Mouse (Mus musculus): ENCODE data around the gene Secisbp2. TPM values are rescaled to one million over a fixed set of nuclear protein-coding genes. Genes with fewer than 3 reads are reported as not detected.

Secisbp2 gene
- polyA plus RNA-seq, 1 experiment from 2014 or later = 35.3 TPM

DNA sequence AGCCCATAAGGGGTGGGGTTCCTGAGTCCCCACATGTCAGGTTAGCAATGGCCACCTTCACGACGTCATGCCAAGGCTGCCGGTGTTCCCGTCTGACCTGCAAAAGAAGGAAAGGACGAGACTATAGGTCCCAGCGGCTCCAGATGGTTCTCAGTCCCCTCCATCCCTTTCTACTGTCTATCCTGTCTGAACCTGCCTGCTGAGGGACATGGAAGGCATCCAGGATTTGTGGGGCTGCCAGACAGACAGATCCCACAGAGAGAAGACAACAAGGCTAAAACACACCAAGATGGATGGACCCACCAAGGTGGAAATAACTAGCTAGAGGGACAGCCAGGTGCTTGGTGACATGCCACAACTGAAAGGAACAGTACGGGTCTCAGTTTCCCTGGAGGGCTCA, 73.9 kb downstream of the Secisbp2 start:
- Histone ChIP-seq H3K27me3 (ENCODE audit: control insufficient read depth, insufficient read depth, low read length) (no peaks in the 10 kb centered on the region), H3K4me2 (replicated peaks; ENCODE audit: low read depth, low read length) (no peak overlapping the region), H3K9me3 (ENCODE audit: control insufficient read depth, low read length) (no peaks in the 10 kb centered on the region), H3K27ac (ENCODE audit: low read depth, low read length) (no peak overlapping the region), H3K4me3 (ENCODE audit: low read depth, low read length) (no peak overlapping the region), H3K9ac (ENCODE audit: low read depth, low read length) (no peak overlapping the region), H3K4me1 (replicated peaks; ENCODE audit: control insufficient read depth, insufficient read depth, low read length) (peaks cover 7% of the 10 kb centered on the region; the same call in 1 of the 2 replicates), H3K36me3 (ENCODE audit: control insufficient read depth, insufficient read depth, low read length) (no peaks in the 10 kb centered on the region)
- ATAC-seq (ENCODE audit: low FRiP score) (no peak), DNase-seq (ENCODE audit: low spot score) (no peak)
- WGBS = 89% methylated on average over 7 of the region's 7 CpGs

DNA sequence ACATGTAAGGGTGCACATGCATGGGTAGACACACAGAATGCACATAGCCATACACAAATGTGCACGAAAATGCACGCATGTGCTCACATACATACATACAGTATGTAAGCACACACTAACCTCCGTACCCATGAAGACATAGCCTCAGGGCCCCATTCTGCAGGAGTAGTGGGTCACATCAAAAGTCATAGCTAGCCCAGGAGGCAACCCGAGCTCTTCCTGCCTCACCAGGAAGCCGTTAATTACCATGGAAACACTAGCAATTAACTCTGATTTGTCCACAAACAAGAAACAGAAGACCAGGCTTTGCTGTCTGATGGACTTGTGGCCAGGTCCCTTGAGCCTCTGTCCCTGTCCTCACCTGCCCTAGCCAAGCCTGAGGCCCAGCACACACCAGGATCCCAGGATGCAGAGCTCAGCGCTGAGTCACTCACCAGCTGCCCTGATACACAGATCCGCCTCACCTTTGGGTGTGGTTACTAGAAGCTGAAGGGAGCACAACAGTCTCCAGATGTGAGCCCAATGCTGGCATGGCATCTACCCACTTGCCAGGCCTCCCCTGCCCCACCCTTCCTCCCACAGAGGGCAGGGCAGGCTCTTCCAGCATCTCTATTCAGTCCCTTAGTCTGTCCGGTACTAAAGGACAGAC, 74.6 kb downstream of the Secisbp2 start:
- H3K36me3 ChIP-seq (ENCODE audit: control insufficient read depth, insufficient read depth, low read length) = no peaks in the 10 kb centered on the region
- H3K9me3 ChIP-seq (ENCODE audit: control insufficient read depth, low read length) = no peaks in the 10 kb centered on the region
- H3K4me3 ChIP-seq (ENCODE audit: low read depth, low read length) = no peak overlapping the region
- H3K9ac ChIP-seq (ENCODE audit: low read depth, low read length) = no peak overlapping the region
- H3K27me3 ChIP-seq (ENCODE audit: control insufficient read depth, insufficient read depth, low read length) = no peaks in the 10 kb centered on the region
- ATAC-seq (ENCODE audit: low FRiP score) = no peak
- no peak overlapping the region for H3K27ac ChIP-seq (ENCODE audit: low read depth, low read length)
- DNase-seq (ENCODE audit: low spot score) = no peak
- H3K4me2 ChIP-seq (replicated peaks; ENCODE audit: low read depth, low read length) = no peak overlapping the region
- 66% methylated on average over 8 of the region's 8 CpGs for WGBS
- peaks cover 8% of the 10 kb centered on the region; the same call in 1 of the 2 replicates for H3K4me1 ChIP-seq (replicated peaks; ENCODE audit: control insufficient read depth, insufficient read depth, low read length)

DNA sequence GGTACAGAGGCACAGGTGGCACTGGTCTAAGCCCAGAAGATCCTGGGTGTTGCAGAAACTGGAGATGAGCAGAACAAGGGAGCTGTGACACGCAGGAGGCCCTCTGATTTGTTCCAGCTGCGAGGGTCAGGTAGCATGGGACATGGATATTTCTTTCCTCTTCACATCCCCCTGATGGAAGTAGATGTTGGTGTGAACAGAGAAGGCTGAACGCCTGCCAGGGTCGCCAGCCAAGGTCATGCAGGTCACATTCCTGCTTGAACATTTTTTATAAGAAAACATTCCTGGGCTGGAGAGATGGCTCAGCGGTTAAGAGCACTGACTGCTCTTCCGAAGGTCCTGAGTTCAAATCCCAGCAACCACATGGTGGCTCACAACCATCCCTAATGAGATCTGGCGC, 75.9 kb downstream of the Secisbp2 start:
- Histone ChIP-seq H3K4me3 (ENCODE audit: low read depth, low read length) (no peak overlapping the region), H3K4me2 (replicated peaks; ENCODE audit: low read depth, low read length) (no peak overlapping the region), H3K9ac (ENCODE audit: low read depth, low read length) (no peak overlapping the region), H3K36me3 (ENCODE audit: control insufficient read depth, insufficient read depth, low read length) (no peaks in the 10 kb centered on the region), H3K9me3 (ENCODE audit: control insufficient read depth, low read length) (no peaks in the 10 kb centered on the region), H3K27ac (ENCODE audit: low read depth, low read length) (no peak overlapping the region), H3K27me3 (ENCODE audit: control insufficient read depth, insufficient read depth, low read length) (no peaks in the 10 kb centered on the region), H3K4me1 (replicated peaks; ENCODE audit: control insufficient read depth, insufficient read depth, low read length) (peaks cover 8% of the 10 kb centered on the region)
- no peak for ATAC-seq (ENCODE audit: low FRiP score)
- DNase-seq (ENCODE audit: low spot score) = no peak
- WGBS = 68% methylated on average over 6 of the region's 7 CpGs

DNA sequence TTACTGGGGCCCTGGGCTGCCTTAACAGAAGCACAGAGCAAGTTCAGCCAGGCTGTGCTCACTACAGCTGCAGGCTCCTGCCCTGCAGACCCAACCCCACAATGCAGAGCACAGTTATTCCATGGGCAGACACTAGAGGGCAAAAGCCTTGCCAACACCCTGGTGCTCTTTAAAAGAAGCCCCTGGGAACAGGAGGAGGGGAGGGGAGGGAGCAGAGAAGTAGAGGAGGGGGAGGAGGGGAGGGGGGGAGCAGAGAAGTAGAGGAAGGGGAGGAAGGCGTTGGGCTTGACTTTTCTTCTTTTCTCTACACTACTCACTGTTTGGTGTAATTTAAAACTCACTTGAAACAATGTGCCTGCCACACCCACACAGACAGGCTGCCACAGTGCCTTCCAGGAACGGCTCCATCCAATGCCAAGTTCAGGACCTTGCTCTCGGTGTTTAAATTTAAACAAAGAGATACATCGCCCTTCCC, 78.4 kb downstream of the Secisbp2 start:
- 12% methylated on average over 4 of the region's 4 CpGs for WGBS

DNA sequence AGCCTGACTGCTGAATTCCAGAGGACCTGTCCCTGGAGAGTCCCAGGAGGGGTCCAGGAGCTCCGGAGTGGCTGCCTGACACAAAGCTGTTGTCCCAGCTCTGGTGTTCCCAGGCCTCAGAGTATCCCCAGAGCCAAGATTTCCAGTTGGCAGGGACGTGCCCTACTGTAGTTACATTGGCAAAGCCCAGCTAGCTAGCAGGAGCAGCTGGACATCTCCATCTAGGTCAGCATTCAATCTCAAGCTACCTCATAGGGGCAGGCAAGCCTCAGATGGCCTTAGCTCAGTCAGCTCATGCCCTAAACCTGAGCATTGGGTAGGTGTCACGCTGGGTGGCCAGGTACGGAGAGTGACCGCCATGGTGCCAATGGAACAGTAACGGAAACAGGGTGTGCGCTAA, 80.0 kb downstream of the Secisbp2 start:
- H3K9me3 ChIP-seq (ENCODE audit: control insufficient read depth, low read length) = no peaks in the 10 kb centered on the region
- peaks cover 8% of the 10 kb centered on the region for H3K4me1 ChIP-seq (replicated peaks; ENCODE audit: control insufficient read depth, insufficient read depth, low read length)
- no peak overlapping the region for H3K9ac ChIP-seq (ENCODE audit: low read depth, low read length)
- WGBS = 93% methylated on average over 7 of the region's 7 CpGs
- no peaks in the 10 kb centered on the region for H3K36me3 ChIP-seq (ENCODE audit: control insufficient read depth, insufficient read depth, low read length)
- DNase-seq (ENCODE audit: low spot score) = no peak
- no peak for ATAC-seq (ENCODE audit: low FRiP score)
- no peaks in the 10 kb centered on the region for H3K27me3 ChIP-seq (ENCODE audit: control insufficient read depth, insufficient read depth, low read length)
- no peak overlapping the region for H3K4me3 ChIP-seq (ENCODE audit: low read depth, low read length)
- H3K4me2 ChIP-seq (replicated peaks; ENCODE audit: low read depth, low read length) = no peak overlapping the region
- H3K27ac ChIP-seq (ENCODE audit: low read depth, low read length) = peak overlapping the region; percentile 25; the same call in 1 of the 2 replicates

More for the DNA sequence above, 78.4 kb downstream of the Secisbp2 start:
- Histone ChIP-seq H3K36me3 (ENCODE audit: control insufficient read depth, insufficient read depth, low read length) (no peaks in the 10 kb centered on the region), H3K4me1 (replicated peaks; ENCODE audit: control insufficient read depth, insufficient read depth, low read length) (peaks cover 8% of the 10 kb centered on the region), H3K27me3 (ENCODE audit: control insufficient read depth, insufficient read depth, low read length) (no peaks in the 10 kb centered on the region), H3K4me3 (ENCODE audit: low read depth, low read length) (no peak overlapping the region), H3K9me3 (ENCODE audit: control insufficient read depth, low read length) (no peaks in the 10 kb centered on the region), H3K9ac (ENCODE audit: low read depth, low read length) (no peak overlapping the region), H3K4me2 (replicated peaks; ENCODE audit: low read depth, low read length) (no peak overlapping the region), H3K27ac (ENCODE audit: low read depth, low read length) (no peak overlapping the region)
- ATAC-seq (ENCODE audit: low FRiP score) = peak; percentile 74
- peak; percentile 74 for DNase-seq (ENCODE audit: low spot score)

DNA sequence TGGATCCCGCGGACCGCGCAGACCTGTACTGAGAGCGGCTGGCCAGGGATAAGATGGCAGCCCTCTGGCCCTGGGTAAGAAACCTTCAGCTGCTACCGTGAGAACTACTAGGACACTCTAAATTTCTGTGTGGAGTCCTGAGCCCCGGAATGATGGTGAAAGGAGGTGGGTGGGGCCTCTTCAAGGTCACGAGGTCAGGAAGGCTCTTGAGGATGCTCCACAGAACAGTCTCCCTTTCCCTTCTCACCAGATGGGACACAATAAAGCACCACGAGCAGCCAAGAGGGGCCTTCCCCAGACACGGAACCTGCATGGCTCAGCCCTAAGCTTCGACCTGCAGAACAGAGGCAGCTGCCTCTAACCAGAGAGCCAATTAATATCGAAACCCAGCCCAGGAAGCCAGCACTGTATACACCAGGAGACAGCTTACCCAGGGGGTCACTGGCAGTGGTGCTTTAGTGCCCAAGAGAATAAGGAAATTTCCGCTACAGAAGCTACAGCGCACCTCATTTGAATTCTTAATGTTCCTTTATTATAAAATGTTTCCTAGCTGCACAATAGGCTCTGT, 80.7 kb downstream of the Secisbp2 start:
- peak overlapping the region; percentile 25; the same call in 1 of the 2 replicates for H3K27ac ChIP-seq (ENCODE audit: low read depth, low read length)
- peak; percentile 52 for ATAC-seq (ENCODE audit: low FRiP score)

More for the DNA sequence above, 80.7 kb downstream of the Secisbp2 start:
- no peaks in the 10 kb centered on the region for H3K27me3 ChIP-seq (ENCODE audit: control insufficient read depth, insufficient read depth, low read length)
- H3K9ac ChIP-seq (ENCODE audit: low read depth, low read length) = no peak overlapping the region
- no peaks in the 10 kb centered on the region for H3K9me3 ChIP-seq (ENCODE audit: control insufficient read depth, low read length)
- H3K4me1 ChIP-seq (replicated peaks; ENCODE audit: control insufficient read depth, insufficient read depth, low read length) = peaks cover 8% of the 10 kb centered on the region
- no peak overlapping the region for H3K4me2 ChIP-seq (replicated peaks; ENCODE audit: low read depth, low read length)
- no peak overlapping the region for H3K4me3 ChIP-seq (ENCODE audit: low read depth, low read length)
- DNase-seq (ENCODE audit: low spot score) = no peak
- no peaks in the 10 kb centered on the region for H3K36me3 ChIP-seq (ENCODE audit: control insufficient read depth, insufficient read depth, low read length)
- 62% methylated on average over 14 of the region's 14 CpGs for WGBS

Other genes starting within 250 kb of the Secisbp2 start
- 46.8 and 48.5 TPM in 2 replicates for gene S1pr3, start 243.1 kb upstream of the Secisbp2 start, polyA plus RNA-seq (2014; fragmentation: Nextera tagmentation; extraction: Ambion mirVana)
- gene Shc3, start 82.3 kb upstream of the Secisbp2 start, polyA plus RNA-seq (2014; fragmentation: Nextera tagmentation; extraction: Ambion mirVana) = 3.4 and 5.6 TPM in 2 replicates
- 298 and 307 TPM in 2 replicates for gene Cks2, start 6.5 kb upstream of the Secisbp2 start, polyA plus RNA-seq (2014; fragmentation: Nextera tagmentation; extraction: Ambion mirVana)
- 3.9 and 5.2 TPM in 2 replicates for gene Sema4d, start 142.1 kb downstream of the Secisbp2 start, polyA plus RNA-seq (2014; fragmentation: Nextera tagmentation; extraction: Ambion mirVana)
- 174 and 179 TPM in 2 replicates for gene Gadd45g, start 195.0 kb downstream of the Secisbp2 start, polyA plus RNA-seq (2014; fragmentation: Nextera tagmentation; extraction: Ambion mirVana)